Mouse (Mus musculus) kidney, embryonic 14.5 days (tissue): ENCODE results near the gene Slc16a1. TPM values are rescaled to one million over a fixed set of nuclear protein-coding genes. Genes with fewer than 3 reads are reported as not detected.
"Not testable (repeated sequence)": the region's sequence is repeated elsewhere in the genome, so short reads cannot be mapped to it uniquely, and the experiment has no call there.

Experiments
- ATAC-seq: fragments of 200-750 bp; cut with Nextera tagmentation; 2 replicates; pipeline ENCODE4 v1.8.0; 2017; ENCODE audit warnings: moderate number of reproducible peaks, mild to moderate bottlenecking, moderate TSS enrichment, moderate library complexity; ENCODE audit not compliant: low FRiP score, low TSS enrichment
- H3K27ac ChIP-seq: fragments of 300-500 bp; sonication (generic); 2 replicates; pipeline ENCODE4 v1.5.1; 2014; ENCODE audit warnings: low read depth, mild to moderate bottlenecking, low read length, moderate library complexity, mixed read lengths
- H3K27me3 ChIP-seq: fragments of 300-500 bp; sonication (generic); 2 replicates; pipeline ENCODE4 v1.6.1; 2014; ENCODE audit warnings: mild to moderate bottlenecking, low read length; ENCODE audit not compliant: control insufficient read depth, insufficient read depth
- H3K36me3 ChIP-seq: fragments of 300-500 bp; sonication (generic); 2 replicates; pipeline ENCODE4 v1.6.1; 2014; ENCODE audit warnings: low read length, mixed read lengths; ENCODE audit not compliant: control insufficient read depth, insufficient read depth
- H3K4me1 ChIP-seq: fragments of 300-500 bp; sonication (generic); 2 replicates; pipeline ENCODE4 v1.6.1; 2014; ENCODE audit warnings: low read length, mixed read lengths; ENCODE audit not compliant: control insufficient read depth, insufficient read depth
- H3K4me2 ChIP-seq: fragments of 300-500 bp; sonication (generic); replicated peaks from 2 replicates; pipeline ENCODE4 v1.6.1; 2014; ENCODE audit warnings: low read depth, mild to moderate bottlenecking, low read length
- H3K4me3 ChIP-seq: fragments of 300-500 bp; sonication (generic); 2 replicates; pipeline ENCODE4 v1.5.1; 2014; ENCODE audit warnings: mild to moderate bottlenecking, low read length
- H3K9ac ChIP-seq: fragments of 300-500 bp; sonication (generic); 2 replicates; pipeline ENCODE4 v1.6.1; 2014; ENCODE audit warnings: low read depth, mild to moderate bottlenecking, low read length, moderate library complexity
- H3K9me3 ChIP-seq: fragments of 300-500 bp; sonication (generic); 2 replicates; pipeline ENCODE4 v1.6.1; 2016; ENCODE audit warnings: low read length; ENCODE audit not compliant: control insufficient read depth
- WGBS: fragments of 180-500 bp; shearing (Covaris S2); extraction: QIAGEN DNeasy Blood & Tissue Kit; methylation state at CpG from one replicate; pipeline ENCODE4 v1.1.7; 2014; 5-methylcytosine and 5-hydroxymethylcytosine counted together
- polyA plus RNA-seq: library from polyadenylated mRNA; unstranded; fragments of >200 nt; fragmentation: Nextera tagmentation; extraction: Ambion mirVana; gene quantifications from 2 replicates; pipeline ENCODE4 v1.2.1, GENCODE M21; 2014

Gene Slc16a1
- polyA plus RNA-seq, 1 experiment from 2014 or later, result 55.2 TPM

DNA sequence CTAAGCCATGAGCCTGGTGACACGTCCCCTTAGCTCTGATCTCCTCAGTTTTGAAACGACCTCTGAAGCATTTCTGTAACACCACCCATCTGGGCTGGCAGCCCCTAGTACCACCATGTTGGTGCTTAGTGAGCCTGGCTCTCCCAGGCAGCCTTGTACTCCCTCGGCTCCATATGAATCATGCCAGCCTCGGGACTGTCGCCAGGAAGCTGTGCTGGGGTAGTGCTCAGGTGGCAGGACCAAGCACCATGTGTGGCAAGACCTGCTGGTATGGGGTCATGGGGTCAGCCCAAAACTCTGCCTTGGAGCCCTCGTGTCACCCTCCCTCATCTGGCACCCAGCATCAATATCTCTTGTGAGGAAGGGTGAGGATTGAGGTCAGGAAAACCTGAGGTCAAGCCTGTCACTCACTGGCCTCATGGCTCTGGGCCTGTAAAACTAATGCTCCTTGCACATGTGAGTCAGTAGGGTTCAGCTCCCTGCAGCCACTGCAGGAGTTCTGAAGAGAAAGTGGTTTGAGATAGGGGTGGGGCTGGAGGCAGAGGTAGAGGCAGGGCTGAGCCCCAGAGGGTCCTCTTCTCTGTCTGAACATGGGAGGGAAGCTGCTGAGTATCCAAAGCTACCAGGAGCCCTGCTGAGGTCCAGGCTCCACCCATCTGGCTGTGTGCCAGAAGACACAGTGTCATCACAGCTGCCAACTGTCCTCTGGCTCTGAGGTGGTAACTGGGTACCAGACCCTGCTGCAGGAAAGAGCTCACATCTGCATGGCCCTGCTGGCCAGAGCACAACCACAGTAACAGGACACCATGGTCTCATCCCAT lies 68.7 kb downstream of the Slc16a1 start:
- not testable (repeated sequence) for H3K27ac ChIP-seq, H3K36me3 ChIP-seq, H3K27me3 ChIP-seq, H3K9me3 ChIP-seq, H3K4me3 ChIP-seq, H3K9ac ChIP-seq, H3K4me2 ChIP-seq, H3K4me1 ChIP-seq
- peak; percentile 80 for ATAC-seq
- WGBS, result 73% methylated on average over 6 of the region's 6 CpGs

DNA sequence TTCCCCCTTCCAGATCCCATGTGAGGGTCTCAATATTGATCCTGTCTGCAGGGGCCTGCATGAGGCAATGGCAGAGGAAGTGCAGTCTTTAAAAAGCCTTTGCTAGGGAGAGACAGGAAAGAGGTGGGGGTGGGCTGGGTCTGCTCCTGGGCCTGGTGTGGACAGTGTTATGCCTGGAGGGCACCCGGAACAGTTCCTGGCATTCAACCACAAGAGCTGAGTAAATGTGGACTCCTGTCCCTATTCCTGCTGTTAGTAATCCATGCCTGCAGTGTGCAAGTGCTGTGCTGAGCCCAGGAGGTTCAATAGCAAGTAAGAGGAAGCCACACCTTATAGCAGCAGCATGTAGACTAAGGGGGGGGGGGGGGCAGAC lies 69.3 kb downstream of the Slc16a1 start:
- not testable (repeated sequence) for H3K4me1 ChIP-seq, H3K27ac ChIP-seq, H3K36me3 ChIP-seq, H3K4me2 ChIP-seq, H3K9me3 ChIP-seq, H3K4me3 ChIP-seq, H3K9ac ChIP-seq, H3K27me3 ChIP-seq
- ATAC-seq, result peak; percentile 12; the same call in 1 of the 2 replicates
- WGBS, result 58% methylated on average over 1 of the region's 1 CpGs

Other genes with a start within 250 kb of the Slc16a1 start
- 9.8 and 25.6 TPM in 2 replicates for gene Lrig2, start 126.8 kb upstream of the Slc16a1 start, polyA plus RNA-seq
- 3.5 and 5.3 TPM in 2 replicates for gene Ppm1j, start 142.4 kb downstream of the Slc16a1 start, polyA plus RNA-seq
- 0.09 and 0.24 TPM in 2 replicates for gene Fam19a3, start 143.2 kb downstream of the Slc16a1 start, polyA plus RNA-seq
- gene Rhoc, start 149.7 kb downstream of the Slc16a1 start, polyA plus RNA-seq, result 110 and 127 TPM in 2 replicates
- gene Mov10, start 179.9 kb downstream of the Slc16a1 start, polyA plus RNA-seq, result 36.3 and 51.8 TPM in 2 replicates
- gene St7l, start 225.3 kb downstream of the Slc16a1 start, polyA plus RNA-seq, result 35.7 and 41.1 TPM in 2 replicates
- gene Capza1, start 225.8 kb downstream of the Slc16a1 start, polyA plus RNA-seq, result 151 and 214 TPM in 2 replicates